Mouse (Mus musculus) liver, embryonic 15.5 days (tissue): ENCODE results near the gene Aig1. TPM values are rescaled to one million over a fixed set of nuclear protein-coding genes. Genes with fewer than 3 reads are reported as not detected.
"Not testable (repeated sequence)": the region's sequence is repeated elsewhere in the genome, so short reads cannot be mapped to it uniquely, and the experiment has no call there.

Source experiments
- ATAC-seq: fragments of 200-750 bp; cut with Nextera tagmentation; 2 replicates; pipeline ENCODE4 v1.8.0; 2017; ENCODE audit warnings: moderate number of reproducible peaks, mild to moderate bottlenecking, moderate library complexity; ENCODE audit not compliant: insufficient read depth
- H3K27ac ChIP-seq: fragments of 300-500 bp; sonication (generic); replicated peaks from 2 replicates; pipeline ENCODE4 v1.5.1; 2015; ENCODE audit warnings: mild to moderate bottlenecking, inconsistent platforms
- H3K27me3 ChIP-seq: fragments of 300-500 bp; sonication (generic); 2 replicates; pipeline ENCODE4 v1.6.1; 2015; ENCODE audit warnings: mild to moderate bottlenecking, inconsistent platforms
- H3K36me3 ChIP-seq: fragments of 300-500 bp; sonication (generic); replicated peaks from 2 replicates; pipeline ENCODE4 v1.6.1; 2015; ENCODE audit warnings: moderate library complexity, mild to moderate bottlenecking, inconsistent platforms
- H3K4me1 ChIP-seq: fragments of 300-500 bp; sonication (generic); replicated peaks from 2 replicates; pipeline ENCODE4 v1.6.1; 2015; ENCODE audit warnings: inconsistent platforms
- H3K4me2 ChIP-seq: fragments of 300-500 bp; sonication (generic); 2 replicates; pipeline ENCODE4 v1.6.1; 2015; ENCODE audit warnings: moderate library complexity, mild to moderate bottlenecking, inconsistent platforms
- H3K4me3 ChIP-seq: fragments of 300-500 bp; sonication (generic); replicated peaks from 2 replicates; pipeline ENCODE4 v1.5.1; 2015; ENCODE audit warnings: mild to moderate bottlenecking, inconsistent platforms
- H3K9ac ChIP-seq: fragments of 300-500 bp; sonication (generic); 2 replicates; pipeline ENCODE4 v1.6.1; 2015; ENCODE audit warnings: moderate library complexity, mild to moderate bottlenecking, inconsistent platforms
- H3K9me3 ChIP-seq: fragments of 300-500 bp; sonication (generic); replicated peaks from 2 replicates; pipeline ENCODE4 v1.6.1; 2016; ENCODE audit warnings: inconsistent platforms
- WGBS: fragments of 180-500 bp; shearing (Covaris S2); methylation state at CpG from one replicate; pipeline ENCODE4 v1.1.7; 2015; ENCODE audit warnings: mixed read lengths; ENCODE audit not compliant: insufficient replicate concordance; 5-methylcytosine and 5-hydroxymethylcytosine counted together
- polyA plus RNA-seq: library from polyadenylated mRNA; unstranded; fragments of >200 nt; fragmentation: Nextera tagmentation; extraction: Ambion mirVana; gene quantifications from 2 replicates; pipeline ENCODE4 v1.2.1, GENCODE M21; 2015

Aig1 gene
- polyA plus RNA-seq = 14.5 and 19.8 TPM in 2 replicates

GRCm38 (mm10) chr10:13868371-13869321 lies at the start of gene Aig1:
Gene Aig1, minus strand, starts transcription at chr10:13868980.
- peak; percentile 94 for ATAC-seq
- WGBS = 2% methylated on average over 71 of the region's 77 CpGs

GRCm38 (mm10) chr10:13916645-13917342 lies 48.0 kb upstream of the Aig1 start:
- Histone ChIP-seq H3K27ac (no peak overlapping the region), H3K27me3 (no peaks in the 10 kb centered on the region), H3K36me3 (no peaks in the 10 kb centered on the region), H3K9ac (no peak overlapping the region), H3K4me1 (no peaks in the 10 kb centered on the region), H3K4me3 (no peak overlapping the region), H3K9me3 (no peaks in the 10 kb centered on the region), H3K4me2 (no peak overlapping the region)
- WGBS = 69% methylated on average over 12 of the region's 12 CpGs
- ATAC-seq = no peak

More at GRCm38 (mm10) chr10:13868371-13869321, at the start of gene Aig1:
- Histone ChIP-seq H3K4me3 (peak within 1 kb of the TSS; percentile 74), H3K9me3 (no peaks in the 10 kb centered on the region), H3K27me3 (no peaks in the 10 kb centered on the region), H3K36me3 (no peaks in the 10 kb centered on the region), H3K27ac (peak within 1 kb of the TSS; percentile 68), H3K4me1 (peaks cover 31% of the 10 kb centered on the region), H3K9ac (peak within 1 kb of the TSS; percentile 66), H3K4me2 (peak within 1 kb of the TSS; percentile 89)

- ATAC-seq = no peak
- no peak overlapping the region for H3K9ac ChIP-seq
- WGBS = 65% methylated on average over 3 of the region's 3 CpGs
- no peaks in the 10 kb centered on the region for H3K4me1 ChIP-seq
- no peaks in the 10 kb centered on the region for H3K36me3 ChIP-seq
- no peaks in the 10 kb centered on the region for H3K9me3 ChIP-seq
- no peak overlapping the region for H3K4me2 ChIP-seq
- H3K4me3 ChIP-seq = no peak overlapping the region
- no peak overlapping the region for H3K27ac ChIP-seq
- H3K27me3 ChIP-seq = no peaks in the 10 kb centered on the region
Measured at GRCm38 (mm10) chr10:13915211-13915610, 46.4 kb upstream of the Aig1 start.

- Histone ChIP-seq H3K27me3 (no peaks in the 10 kb centered on the region), H3K4me1 (no peaks in the 10 kb centered on the region), H3K9ac (no peak overlapping the region), H3K27ac (no peak overlapping the region), H3K9me3 (no peaks in the 10 kb centered on the region), H3K4me3 (no peak overlapping the region), H3K36me3 (no peaks in the 10 kb centered on the region), H3K4me2 (no peak overlapping the region)
- no peak for ATAC-seq
Measured at GRCm38 (mm10) chr10:13913689-13914088, 44.9 kb upstream of the Aig1 start.

GRCm38 (mm10) chr10:13906261-13906741 lies 37.5 kb upstream of the Aig1 start:
- Histone ChIP-seq H3K9me3 (no peaks in the 10 kb centered on the region), H3K9ac (no peak overlapping the region), H3K27ac (no peak overlapping the region), H3K4me3 (no peak overlapping the region), H3K4me2 (no peak overlapping the region), H3K27me3 (no peaks in the 10 kb centered on the region), H3K4me1 (no peaks in the 10 kb centered on the region), H3K36me3 (no peaks in the 10 kb centered on the region)
- no peak for ATAC-seq
- 56% methylated on average over 8 of the region's 8 CpGs for WGBS

- Histone ChIP-seq H3K4me1 (no peaks in the 10 kb centered on the region), H3K9ac (no peak overlapping the region), H3K36me3 (no peaks in the 10 kb centered on the region), H3K27me3 (no peaks in the 10 kb centered on the region), H3K4me2 (no peak overlapping the region), H3K9me3 (no peaks in the 10 kb centered on the region), H3K27ac (no peak overlapping the region), H3K4me3 (no peak overlapping the region)
- 72% methylated on average over 9 of the region's 9 CpGs for WGBS
- no peak for ATAC-seq
Measured at GRCm38 (mm10) chr10:13905618-13906017, 36.8 kb upstream of the Aig1 start.

- not testable (repeated sequence) for ATAC-seq, H3K27me3 ChIP-seq, H3K9me3 ChIP-seq, H3K4me3 ChIP-seq, H3K4me2 ChIP-seq, H3K36me3 ChIP-seq, H3K27ac ChIP-seq, H3K4me1 ChIP-seq, H3K9ac ChIP-seq
- WGBS = 73% methylated on average over 7 of the region's 7 CpGs
Measured at GRCm38 (mm10) chr10:13892762-13893161, 24.0 kb upstream of the Aig1 start.

GRCm38 (mm10) chr10:13882975-13883875 lies 14.4 kb upstream of the Aig1 start:
- Histone ChIP-seq H3K27me3 (no peaks in the 10 kb centered on the region), H3K9ac (no peak overlapping the region), H3K4me2 (no peak overlapping the region), H3K4me3 (no peak overlapping the region), H3K9me3 (no peaks in the 10 kb centered on the region), H3K27ac (no peak overlapping the region), H3K4me1 (peaks cover 6% of the 10 kb centered on the region), H3K36me3 (no peaks in the 10 kb centered on the region)
- WGBS = 72% methylated on average over 10 of the region's 10 CpGs
- ATAC-seq = no peak

- no peak overlapping the region for H3K4me2 ChIP-seq
- H3K27me3 ChIP-seq = no peaks in the 10 kb centered on the region
- H3K36me3 ChIP-seq = no peaks in the 10 kb centered on the region
- H3K9ac ChIP-seq = no peak overlapping the region
- H3K4me3 ChIP-seq = no peak overlapping the region
- WGBS = 60% methylated on average over 9 of the region's 9 CpGs
- H3K27ac ChIP-seq = no peak overlapping the region
- no peak for ATAC-seq
- H3K9me3 ChIP-seq = no peaks in the 10 kb centered on the region
- peaks cover 6% of the 10 kb centered on the region for H3K4me1 ChIP-seq
Measured at GRCm38 (mm10) chr10:13882490-13882889, 13.7 kb upstream of the Aig1 start.

- no peaks in the 10 kb centered on the region for H3K9me3 ChIP-seq
- no peak overlapping the region for H3K27ac ChIP-seq
- H3K9ac ChIP-seq = no peak overlapping the region
- no peaks in the 10 kb centered on the region for H3K36me3 ChIP-seq
- H3K27me3 ChIP-seq = no peaks in the 10 kb centered on the region
- ATAC-seq = no peak
- WGBS = 68% methylated on average over 4 of the region's 4 CpGs
- peaks cover 26% of the 10 kb centered on the region for H3K4me1 ChIP-seq
- no peak overlapping the region for H3K4me3 ChIP-seq
- no peak overlapping the region for H3K4me2 ChIP-seq
Measured at GRCm38 (mm10) chr10:13878696-13879095, 9.9 kb upstream of the Aig1 start.
